Mouse (Mus musculus) heart, embryonic 13.5 days (tissue): ENCODE data around the gene Pacrg. TPM values are rescaled to one million over a fixed set of nuclear protein-coding genes. Genes with fewer than 3 reads are reported as not detected.

ENCODE experiments used
- ATAC-seq: fragments of 200-750 bp; cut with Nextera tagmentation; 2 replicates; pipeline ENCODE4 v1.8.0; 2017; ENCODE audit warnings: moderate TSS enrichment; ENCODE audit not compliant: insufficient number of reproducible peaks, low FRiP score, low TSS enrichment; ENCODE audit errors: extremely low read depth
- H3K27ac ChIP-seq: fragments of 300-500 bp; sonication (generic); replicated peaks from 2 replicates; pipeline ENCODE4 v1.5.1; 2015; ENCODE audit warnings: moderate library complexity, mild to moderate bottlenecking, inconsistent platforms
- H3K27me3 ChIP-seq: fragments of 300-500 bp; sonication (generic); replicated peaks from 2 replicates; pipeline ENCODE4 v1.6.1; 2015; ENCODE audit warnings: mild to moderate bottlenecking, inconsistent platforms
- H3K36me3 ChIP-seq: fragments of 300-500 bp; sonication (generic); 2 replicates; pipeline ENCODE4 v1.6.1; 2015; ENCODE audit warnings: mild to moderate bottlenecking, inconsistent platforms
- H3K4me1 ChIP-seq: fragments of 300-500 bp; sonication (generic); 2 replicates; pipeline ENCODE4 v1.6.1; 2015; ENCODE audit warnings: inconsistent platforms
- H3K4me2 ChIP-seq: fragments of 300-500 bp; sonication (generic); 2 replicates; pipeline ENCODE4 v1.6.1; 2015; ENCODE audit warnings: inconsistent platforms, mild to moderate bottlenecking, moderate library complexity
- H3K4me3 ChIP-seq: fragments of 300-500 bp; sonication (generic); 2 replicates; pipeline ENCODE4 v1.5.1; 2015; ENCODE audit warnings: moderate library complexity, mild to moderate bottlenecking, inconsistent platforms
- H3K9ac ChIP-seq: fragments of 300-500 bp; sonication (generic); 2 replicates; pipeline ENCODE4 v1.6.1; 2015; ENCODE audit warnings: inconsistent platforms, mild to moderate bottlenecking, moderate library complexity
- H3K9me3 ChIP-seq: fragments of 300-500 bp; sonication (generic); 2 replicates; pipeline ENCODE4 v1.6.1; 2016; ENCODE audit warnings: inconsistent platforms
- WGBS: fragments of 180-500 bp; shearing (Covaris S2); methylation state at CpG from one replicate; pipeline ENCODE4 v1.1.7; 2015; ENCODE audit warnings: mixed read lengths; 5-methylcytosine and 5-hydroxymethylcytosine counted together
- polyA plus RNA-seq: library from polyadenylated mRNA; unstranded; fragments of >200 nt; fragmentation: Nextera tagmentation; extraction: Ambion mirVana; gene quantifications from 2 replicates; pipeline ENCODE4 v1.2.1, GENCODE M21; 2015

Pacrg gene
- polyA plus RNA-seq, 1 experiment from 2014 or later = 0.64 TPM

DNA sequence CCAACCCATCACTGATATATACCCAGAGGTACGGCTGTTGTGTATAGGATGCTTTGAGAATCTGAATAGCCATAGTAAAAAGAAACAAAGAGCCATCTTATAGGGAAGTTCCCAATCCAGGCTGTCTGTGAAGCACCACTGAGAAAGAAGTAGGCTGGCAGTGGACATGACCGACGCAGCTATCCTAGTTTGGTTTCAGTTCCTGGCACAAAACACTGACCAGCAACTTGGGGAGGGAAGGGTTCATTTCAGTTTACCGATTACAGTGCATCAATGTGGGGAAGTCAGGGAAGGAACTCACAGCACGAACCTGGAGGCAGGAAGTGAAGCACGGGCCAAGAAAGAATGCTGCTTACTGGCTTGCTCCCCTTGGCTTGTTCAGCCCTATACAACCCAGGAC lies 456.7 kb downstream of the Pacrg start:
- Histone ChIP-seq H3K9me3 (no peaks in the 10 kb centered on the region), H3K9ac (no peak overlapping the region), H3K36me3 (no peaks in the 10 kb centered on the region), H3K4me1 (peaks cover 37% of the 10 kb centered on the region), H3K4me3 (no peak overlapping the region), H3K27ac (no peak overlapping the region), H3K4me2 (no peak overlapping the region), H3K27me3 (no peaks in the 10 kb centered on the region)
- ATAC-seq = no peak
- 77% methylated on average over 6 of the region's 6 CpGs for WGBS

DNA sequence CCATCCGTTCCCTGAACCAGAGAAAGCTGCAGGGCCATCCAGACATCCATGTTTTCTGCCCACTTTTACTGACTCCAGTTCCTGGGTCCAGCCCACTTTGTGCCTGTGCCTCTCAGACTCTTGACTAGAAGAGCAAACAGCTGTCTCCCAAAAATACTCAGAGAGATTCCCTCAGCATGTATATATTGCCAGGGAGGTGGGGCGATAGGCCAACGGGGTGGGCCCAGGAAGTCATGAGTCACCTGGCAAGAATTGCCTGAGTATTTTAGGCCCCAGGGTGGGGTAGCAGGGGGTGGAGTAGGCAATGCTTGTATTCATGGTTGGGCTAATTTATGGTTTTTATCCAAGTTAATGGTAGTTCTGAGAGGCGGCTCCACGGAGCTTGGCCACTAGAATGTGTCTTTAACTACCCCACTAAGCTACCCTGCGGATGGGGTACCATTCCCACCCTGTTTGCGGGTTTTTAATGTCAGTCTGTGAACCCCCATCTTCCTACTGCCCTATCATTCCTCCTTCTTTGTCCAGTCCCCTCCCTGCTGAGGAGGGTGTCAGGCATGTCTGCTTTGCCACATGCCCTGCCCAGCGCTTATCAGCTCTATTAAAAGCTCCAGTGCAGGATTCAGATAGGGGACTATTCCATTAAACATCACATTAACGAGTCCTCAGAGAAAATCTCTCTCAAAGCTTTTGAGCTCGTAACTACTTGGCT lies 461.5 kb downstream of the Pacrg start:
- H3K27ac ChIP-seq = peak overlapping the region; percentile 85
- no peak overlapping the region for H3K4me3 ChIP-seq
- ATAC-seq = no peak
- no peaks in the 10 kb centered on the region for H3K36me3 ChIP-seq
- peak overlapping the region; percentile 28 for H3K9ac ChIP-seq
- no peaks in the 10 kb centered on the region for H3K27me3 ChIP-seq
- H3K4me2 ChIP-seq = peak overlapping the region; percentile 32
- peaks cover 46% of the 10 kb centered on the region for H3K4me1 ChIP-seq
- no peaks in the 10 kb centered on the region for H3K9me3 ChIP-seq
- 53% methylated on average over 10 of the region's 10 CpGs for whole genome bisulfite sequencing

DNA sequence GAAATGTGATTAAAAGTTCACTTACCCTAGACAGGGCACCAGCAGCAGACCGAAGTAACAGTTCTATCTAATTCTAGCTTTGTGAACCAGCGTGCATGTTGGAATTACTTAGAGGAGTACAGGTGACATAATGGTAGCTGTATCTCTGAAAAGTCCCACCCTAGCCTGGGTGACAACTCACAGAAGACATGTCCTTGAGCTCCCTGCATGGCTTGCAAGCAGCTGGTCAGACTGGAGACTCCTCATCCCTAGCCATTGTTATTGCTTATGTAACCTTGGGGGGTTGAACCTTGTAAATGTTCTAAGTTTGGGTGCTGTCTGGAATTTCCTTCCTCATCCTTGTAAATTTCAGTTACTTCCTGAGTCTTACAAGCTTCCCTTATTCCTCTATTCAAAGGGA lies 462.5 kb downstream of the Pacrg start:
- WGBS = 86% methylated on average over 2 of the region's 2 CpGs
- Histone ChIP-seq H3K27me3 (no peaks in the 10 kb centered on the region), H3K4me3 (no peak overlapping the region), H3K9me3 (no peaks in the 10 kb centered on the region), H3K36me3 (no peaks in the 10 kb centered on the region), H3K4me1 (peaks cover 56% of the 10 kb centered on the region), H3K4me2 (no peak overlapping the region), H3K9ac (no peak overlapping the region), H3K27ac (peak overlapping the region; percentile 85)
- ATAC-seq = no peak

- ATAC-seq = no peak
- Histone ChIP-seq H3K4me1 (peaks cover 72% of the 10 kb centered on the region), H3K27me3 (no peaks in the 10 kb centered on the region), H3K4me3 (no peak overlapping the region), H3K4me2 (no peak overlapping the region), H3K27ac (peak overlapping the region; percentile 75), H3K36me3 (no peaks in the 10 kb centered on the region), H3K9me3 (no peaks in the 10 kb centered on the region), H3K9ac (peak overlapping the region; percentile 55; the same call in 1 of the 2 replicates)
- WGBS = 36% methylated on average over 7 of the region's 7 CpGs
Measured at GRCm38 (mm10) chr17:10374316-10374715, 465.8 kb downstream of the Pacrg start.

DNA sequence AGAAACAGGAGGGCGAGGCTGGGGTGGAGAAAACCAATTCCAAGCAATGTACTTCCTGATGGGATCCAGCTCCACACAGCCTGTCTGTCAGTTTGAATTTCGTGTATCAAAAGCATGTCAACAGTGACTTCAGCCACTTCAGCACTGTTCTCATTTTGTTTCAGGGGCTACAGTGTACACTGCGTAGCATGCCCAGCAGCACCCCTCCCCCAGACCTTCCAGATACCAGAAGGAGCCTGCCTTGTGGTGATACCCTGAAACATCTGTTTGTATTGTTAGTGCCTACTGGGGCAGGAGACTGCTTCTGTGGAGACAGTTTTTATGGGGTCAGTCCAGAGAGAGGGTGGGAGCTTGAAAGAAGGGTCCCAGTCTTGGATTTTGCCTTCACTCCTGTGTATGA lies 466.4 kb downstream of the Pacrg start:
- H3K9me3 ChIP-seq = no peaks in the 10 kb centered on the region
- no peak overlapping the region for H3K4me3 ChIP-seq
- WGBS = 18% methylated on average over 3 of the region's 3 CpGs
- no peak overlapping the region for H3K4me2 ChIP-seq
- no peaks in the 10 kb centered on the region for H3K36me3 ChIP-seq
- ATAC-seq = no peak
- H3K27me3 ChIP-seq = no peaks in the 10 kb centered on the region
- peak overlapping the region; percentile 55; the same call in 1 of the 2 replicates for H3K9ac ChIP-seq
- peak overlapping the region; percentile 75 for H3K27ac ChIP-seq
- peaks cover 66% of the 10 kb centered on the region for H3K4me1 ChIP-seq

DNA sequence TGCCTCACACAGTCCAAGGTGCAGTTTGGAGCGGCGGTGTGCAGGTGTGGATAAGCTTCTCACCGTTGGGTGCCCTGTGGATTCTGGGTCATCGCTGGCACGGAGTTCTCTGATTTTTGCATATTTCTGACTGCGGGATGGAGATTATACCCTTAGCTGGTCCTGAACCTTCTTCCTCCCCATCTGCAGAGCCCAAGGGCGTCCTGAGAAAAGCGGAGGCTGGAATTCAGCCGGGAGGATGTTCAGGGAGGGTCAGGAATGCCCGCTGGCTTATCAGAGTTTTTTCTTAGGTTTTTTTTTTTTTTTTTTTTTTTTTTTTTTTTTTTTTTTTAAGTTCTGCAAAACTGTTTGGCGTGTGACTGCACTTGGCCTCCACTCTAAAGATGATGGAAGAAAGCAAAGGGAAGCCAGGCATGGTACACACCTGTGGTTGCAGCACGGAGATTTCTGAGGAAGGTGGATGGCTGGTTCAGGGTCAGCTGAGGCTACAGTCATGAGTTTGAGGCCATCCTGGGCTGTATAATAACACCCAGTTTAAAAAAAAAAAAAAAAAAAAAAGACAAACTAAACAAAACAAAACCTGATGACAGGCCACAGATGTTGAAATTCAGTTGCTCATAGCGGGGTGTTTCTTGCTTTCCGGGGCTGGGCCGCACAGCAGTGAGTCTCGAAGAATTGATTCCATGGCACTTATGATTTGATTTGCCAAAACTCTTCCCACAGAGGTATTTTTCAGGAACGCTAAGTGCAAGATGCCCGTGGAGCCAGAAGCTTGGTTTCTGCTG lies 467.9 kb downstream of the Pacrg start:
- no peaks in the 10 kb centered on the region for H3K36me3 ChIP-seq
- H3K4me2 ChIP-seq = no peak overlapping the region
- peaks cover 66% of the 10 kb centered on the region for H3K4me1 ChIP-seq
- no peaks in the 10 kb centered on the region for H3K9me3 ChIP-seq
- H3K27ac ChIP-seq = peak overlapping the region; percentile 91; the same call in 1 of the 2 replicates
- no peak overlapping the region; the same call in 1 of the 2 replicates for H3K9ac ChIP-seq
- H3K27me3 ChIP-seq = no peaks in the 10 kb centered on the region
- no peak overlapping the region for H3K4me3 ChIP-seq
- 45% methylated on average over 18 of the region's 18 CpGs for WGBS
- no peak for ATAC-seq

DNA sequence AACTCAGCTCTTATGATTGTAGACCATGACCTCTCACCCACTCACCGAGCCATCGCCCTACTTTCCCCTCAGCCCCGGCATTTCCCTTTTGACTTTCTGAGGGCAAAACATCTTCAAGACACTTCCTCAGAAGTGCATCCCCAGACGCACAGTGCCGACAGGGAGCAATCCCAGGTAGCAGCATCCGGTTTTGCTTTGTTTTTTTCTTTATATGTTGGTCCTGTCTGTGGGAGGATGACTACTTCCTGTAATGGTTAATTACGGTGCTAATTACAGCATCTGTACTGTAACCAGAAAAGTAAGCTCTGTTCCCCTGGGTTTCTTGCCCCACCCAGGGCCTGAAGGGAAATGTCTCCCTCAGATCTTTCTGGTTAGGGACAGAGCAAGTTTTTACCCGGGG lies 468.6 kb downstream of the Pacrg start:
- no peaks in the 10 kb centered on the region for H3K9me3 ChIP-seq
- no peak overlapping the region; the same call in 1 of the 2 replicates for H3K9ac ChIP-seq
- H3K4me3 ChIP-seq = no peak overlapping the region
- peak overlapping the region; percentile 91 for H3K27ac ChIP-seq
- no peak for ATAC-seq
- H3K27me3 ChIP-seq = no peaks in the 10 kb centered on the region
- no peak overlapping the region for H3K4me2 ChIP-seq
- no peaks in the 10 kb centered on the region for H3K36me3 ChIP-seq
- peaks cover 74% of the 10 kb centered on the region for H3K4me1 ChIP-seq
- WGBS = 66% methylated on average over 8 of the region's 8 CpGs

GRCm38 (mm10) chr17:10370660-10371130 lies 469.4 kb downstream of the Pacrg start:
- Histone ChIP-seq H3K9ac (peak overlapping the region; percentile 68), H3K36me3 (no peaks in the 10 kb centered on the region), H3K27me3 (no peaks in the 10 kb centered on the region), H3K27ac (peak overlapping the region; percentile 91), H3K9me3 (no peaks in the 10 kb centered on the region), H3K4me3 (no peak overlapping the region), H3K4me2 (peak overlapping the region; percentile 25), H3K4me1 (peaks cover 80% of the 10 kb centered on the region)
- WGBS = 13% methylated on average over 8 of the region's 8 CpGs
- ATAC-seq = no peak

GRCm38 (mm10) chr17:10369961-10370659 lies 470.0 kb downstream of the Pacrg start:
- H3K27me3 ChIP-seq = no peaks in the 10 kb centered on the region
- no peaks in the 10 kb centered on the region for H3K9me3 ChIP-seq
- H3K4me2 ChIP-seq = peak overlapping the region; percentile 25; the same call in 1 of the 2 replicates
- H3K27ac ChIP-seq = peak overlapping the region; percentile 91
- WGBS = 66% methylated on average over 13 of the region's 13 CpGs
- no peaks in the 10 kb centered on the region for H3K36me3 ChIP-seq
- no peak for ATAC-seq
- H3K9ac ChIP-seq = peak overlapping the region; percentile 68
- no peak overlapping the region for H3K4me3 ChIP-seq
- H3K4me1 ChIP-seq = peaks cover 84% of the 10 kb centered on the region

GRCm38 (mm10) chr17:10367044-10367443 lies 473.1 kb downstream of the Pacrg start:
- peaks cover 70% of the 10 kb centered on the region for H3K4me1 ChIP-seq
- no peaks in the 10 kb centered on the region for H3K36me3 ChIP-seq
- peak overlapping the region; percentile 53; the same call in 1 of the 2 replicates for H3K27ac ChIP-seq
- H3K9ac ChIP-seq = no peak overlapping the region
- ATAC-seq = no peak
- H3K27me3 ChIP-seq = no peaks in the 10 kb centered on the region
- H3K9me3 ChIP-seq = no peaks in the 10 kb centered on the region
- no peak overlapping the region for H3K4me2 ChIP-seq
- 53% methylated on average over 5 of the region's 5 CpGs for WGBS
- no peak overlapping the region for H3K4me3 ChIP-seq

DNA sequence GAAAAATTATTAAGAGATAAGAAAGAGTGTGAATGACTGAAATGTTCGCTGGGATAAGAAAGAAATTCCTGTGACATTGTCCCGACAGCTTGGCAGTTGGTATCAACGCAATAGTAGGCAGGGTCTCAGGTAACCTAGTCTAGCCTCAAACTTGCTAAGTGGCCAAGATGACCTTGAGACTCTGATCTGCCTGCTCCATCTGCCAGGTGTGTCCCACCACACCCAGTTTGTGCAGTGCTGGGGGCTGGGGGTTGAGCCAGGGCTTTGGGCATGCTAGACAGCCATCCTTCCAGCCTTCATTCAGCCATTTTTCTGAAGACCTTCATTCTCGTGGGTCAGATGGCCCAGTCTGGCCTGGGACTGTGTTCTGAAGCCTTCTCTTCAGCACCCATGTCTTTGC lies 473.5 kb downstream of the Pacrg start:
- ATAC-seq = no peak
- H3K27ac ChIP-seq = peak overlapping the region; percentile 50
- H3K4me1 ChIP-seq = peaks cover 70% of the 10 kb centered on the region
- no peaks in the 10 kb centered on the region for H3K27me3 ChIP-seq
- no peaks in the 10 kb centered on the region for H3K9me3 ChIP-seq
- no peak overlapping the region for H3K9ac ChIP-seq
- no peaks in the 10 kb centered on the region for H3K36me3 ChIP-seq
- H3K4me2 ChIP-seq = no peak overlapping the region
- 54% methylated on average over 4 of the region's 4 CpGs for WGBS
- no peak overlapping the region for H3K4me3 ChIP-seq
